Mouse (Mus musculus) B cell, adult 62 days (primary cell): Measurements from ENCODE around the gene Atp6v0b. TPM values are rescaled to one million over a fixed set of nuclear protein-coding genes. Genes with fewer than 3 reads are reported as not detected.

Source experiments
- total RNA-seq: library from RNA; stranded (reverse); gene quantifications from 4 replicates; pipeline ENCODE4 v1.2.4, GENCODE M21; 2023

The Atp6v0b gene
- total RNA-seq = 234 to 261 TPM (median 254 TPM) in 4 replicates

GRCm38 (mm10) chr4:117887133-117887532, at the start of gene Atp6v0b:
Gene Atp6v0b (minus strand): TSS chr4:117887333.

DNA sequence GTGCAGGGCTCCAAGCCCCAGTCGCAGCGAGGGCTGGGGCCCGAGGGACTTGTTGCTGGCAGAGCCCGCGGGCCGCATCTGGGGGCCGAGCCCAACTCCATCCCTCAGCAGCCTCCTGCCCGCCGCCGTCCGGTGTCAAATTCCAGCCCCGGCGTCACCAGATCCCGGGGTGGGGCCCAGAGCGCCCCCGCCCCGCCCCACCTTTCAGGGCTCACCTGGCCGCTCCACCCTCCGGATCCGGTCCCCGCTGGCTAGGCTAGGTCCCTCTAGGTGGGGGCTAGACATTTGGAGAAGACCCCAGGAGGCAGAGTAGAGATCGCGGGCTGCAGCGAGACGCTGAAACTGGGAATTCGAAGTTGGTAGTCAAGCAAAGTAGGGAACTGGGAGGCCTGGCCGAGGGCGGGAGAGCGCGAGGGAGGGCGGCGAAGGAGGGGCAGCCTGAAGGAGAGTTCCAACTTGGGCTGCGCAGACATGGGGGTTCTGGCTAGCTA, 42.3 kb upstream of the Atp6v0b start, which contains the start of gene Artn:
Artn (minus strand) TSS at position 373 of the 491 bp plus-strand sequence.

DNA sequence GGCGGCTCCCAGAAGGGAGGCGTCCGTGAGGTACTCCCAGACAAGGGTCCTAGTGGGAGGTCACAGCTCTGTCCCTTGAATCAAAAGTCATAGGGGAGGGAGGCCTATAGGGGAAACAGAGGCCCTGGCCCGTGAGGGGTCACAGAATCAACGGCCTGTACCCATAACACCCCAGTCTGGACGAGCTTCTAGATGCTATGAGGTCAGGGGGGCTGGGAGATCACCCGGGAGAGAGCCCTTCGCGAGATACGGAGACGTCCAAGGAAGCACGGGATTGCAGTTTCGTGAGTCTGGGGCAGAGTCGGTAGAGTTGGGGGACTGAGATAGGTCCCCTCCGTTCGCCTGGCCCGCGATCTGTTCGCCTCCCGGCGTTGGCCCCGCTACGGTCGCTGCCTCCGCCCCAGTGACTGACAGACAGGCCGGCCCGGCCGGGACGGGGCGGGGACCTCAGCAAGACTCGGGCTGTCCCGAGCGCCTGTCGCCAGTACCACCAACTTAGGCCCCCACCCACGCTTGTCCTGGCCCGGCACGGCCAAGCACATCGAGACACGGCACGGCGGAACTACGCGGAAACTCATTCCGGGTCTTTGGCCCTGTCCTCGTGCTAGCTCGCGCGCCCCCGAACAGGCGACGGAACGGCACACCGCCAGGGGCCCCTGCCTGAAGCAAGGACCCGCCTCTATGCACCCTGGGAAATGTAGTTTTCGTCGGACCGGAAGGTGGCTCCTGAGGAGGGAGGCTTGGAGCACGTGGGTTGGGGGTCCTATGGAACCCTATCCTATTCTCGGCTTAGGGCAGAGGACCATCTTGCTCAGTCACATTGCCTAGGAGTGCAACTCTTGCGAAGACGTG, 27.7 kb upstream of the Atp6v0b start, which contains the start of gene Ipo13:
Ipo13 (minus strand) TSS at position 409 of the 852 bp plus-strand sequence.

GRCm38 (mm10) chr4:117891738-117892161, 4.6 kb upstream of the Atp6v0b start, which contains the start of gene Dph2:
Gene Dph2 (minus strand): TSS chr4:117892032.

GRCm38 (mm10) chr4:117882701-117883691, 4.1 kb downstream of the Atp6v0b start, which contains the start of gene B4galt2:
Gene B4galt2 (minus strand): TSS chr4:117883487.

DNA sequence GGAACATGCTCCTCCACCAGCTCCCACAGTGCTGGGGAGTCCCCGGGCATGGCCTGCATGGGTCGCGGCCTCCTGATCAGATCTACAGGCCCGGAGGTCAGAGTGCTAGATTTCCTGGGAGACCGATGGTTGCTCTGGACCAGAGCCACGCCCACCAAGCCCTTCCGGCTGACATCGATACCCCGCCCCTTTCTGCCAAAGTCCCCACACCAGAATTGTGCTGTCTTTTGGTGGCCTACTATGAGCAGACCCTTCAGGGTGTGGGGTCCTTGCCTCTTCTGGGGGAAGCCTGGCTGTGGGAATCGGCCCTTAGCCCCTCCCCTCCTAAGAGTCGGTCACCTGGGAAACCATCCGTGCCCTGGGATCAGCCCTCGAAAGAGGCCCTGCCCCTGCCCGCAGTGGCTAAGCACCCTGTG, 14.7 kb downstream of the Atp6v0b start, which contains the start of gene Ccdc24:
Ccdc24 (minus strand) TSS at position 87 of the 416 bp plus-strand sequence.

DNA sequence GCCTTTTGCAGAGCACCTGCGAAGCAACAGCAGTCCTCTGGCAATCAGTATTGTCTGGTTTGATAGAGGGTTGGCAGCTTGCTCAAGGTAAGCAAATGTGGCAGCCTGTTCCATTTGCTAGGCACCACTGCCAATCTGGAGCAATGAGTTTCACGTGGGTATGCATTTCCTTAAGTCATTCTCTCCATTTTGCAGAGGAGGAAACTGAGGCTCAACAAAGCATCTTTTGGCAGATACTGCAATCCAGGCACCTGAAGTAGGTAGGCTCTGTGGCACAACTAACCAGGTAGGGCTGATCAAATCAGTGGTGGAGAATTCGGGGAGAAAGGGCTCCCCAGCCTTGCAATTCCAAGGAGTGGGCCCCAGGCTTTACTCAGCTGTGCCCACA, 52.7 kb downstream of the Atp6v0b start, which contains the start of gene Slc6a9:
Slc6a9 (plus strand) TSS at position 50 of the 388 bp plus-strand sequence.

Other genes with a start within 250 kb of the Atp6v0b start
- gene Dmap1, start 205.1 kb downstream of the Atp6v0b start, total RNA-seq = 26.2 to 32.5 TPM (median 30.3 TPM) in 4 replicates
- not detected in 4 replicates for gene Gm12845, start 162.9 kb downstream of the Atp6v0b start, total RNA-seq
- not detected in 4 replicates for gene Klf17, start 121.7 kb downstream of the Atp6v0b start, total RNA-seq
- 0.29 to 0.38 TPM in 2 of 4 replicates, not detected in the others for gene Slc6a9, start 52.8 kb downstream of the Atp6v0b start, total RNA-seq
- not detected in 4 replicates for gene Ccdc24, start 14.8 kb downstream of the Atp6v0b start, total RNA-seq
- 0.82 to 2.5 TPM (median 1.0 TPM) in 3 of 4 replicates, not detected in the other for gene B4galt2, start 3.8 kb downstream of the Atp6v0b start, total RNA-seq
- gene Dph2, start 4.7 kb upstream of the Atp6v0b start, total RNA-seq = 11.5 to 17.1 TPM (median 15.1 TPM) in 4 replicates
- gene Ipo13, start 27.7 kb upstream of the Atp6v0b start, total RNA-seq = 48.5 to 63.6 TPM (median 56.5 TPM) in 4 replicates
- gene Artn, start 42.4 kb upstream of the Atp6v0b start, total RNA-seq = 0.27 to 0.60 TPM (median 0.33 TPM) in 4 replicates
- 17.1 to 21.7 TPM (median 19.8 TPM) in 4 replicates for gene St3gal3, start 247.6 kb upstream of the Atp6v0b start, total RNA-seq